Mouse (Mus musculus) right cerebral cortex, adult 18-20 months (tissue): ENCODE results near the gene Poglut1.
A peak's percentile ranks its signal among the peaks of the same experiment; 100 is the strongest.
"Not testable (repeated sequence)": the region's sequence is repeated elsewhere in the genome, so short reads cannot be mapped to it uniquely, and the experiment has no call there.

Source experiments
- DNase-seq: peaks from one replicate; pipeline ENCODE4 v3.0.0; 2022; ENCODE audit warnings: mixed read lengths

Poglut1 gene

GRCm38 (mm10) chr16:38536544-38537146 lies 13.4 kb downstream of the Poglut1 start:
- peak; percentile 79 for DNase-seq

DNA sequence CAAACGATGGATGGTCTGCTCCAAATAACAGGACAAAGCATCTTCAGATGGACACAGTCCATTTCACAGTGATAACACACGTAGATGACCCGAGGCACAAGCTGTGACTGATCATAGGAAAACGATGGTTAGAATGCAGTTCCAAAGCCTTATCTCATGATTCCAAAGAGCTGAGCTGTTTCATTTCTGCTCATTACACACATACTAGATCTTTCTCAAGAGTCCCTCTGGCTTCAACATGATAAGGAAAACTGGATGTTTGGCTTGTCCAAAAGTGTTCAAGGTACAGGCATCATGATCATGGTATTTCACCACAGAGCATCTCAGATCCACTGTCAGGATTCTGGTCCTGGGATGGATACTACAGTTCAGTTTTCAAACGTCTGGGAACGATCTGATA lies 23.8 kb downstream of the Poglut1 start:
- no peak for DNase-seq

DNA sequence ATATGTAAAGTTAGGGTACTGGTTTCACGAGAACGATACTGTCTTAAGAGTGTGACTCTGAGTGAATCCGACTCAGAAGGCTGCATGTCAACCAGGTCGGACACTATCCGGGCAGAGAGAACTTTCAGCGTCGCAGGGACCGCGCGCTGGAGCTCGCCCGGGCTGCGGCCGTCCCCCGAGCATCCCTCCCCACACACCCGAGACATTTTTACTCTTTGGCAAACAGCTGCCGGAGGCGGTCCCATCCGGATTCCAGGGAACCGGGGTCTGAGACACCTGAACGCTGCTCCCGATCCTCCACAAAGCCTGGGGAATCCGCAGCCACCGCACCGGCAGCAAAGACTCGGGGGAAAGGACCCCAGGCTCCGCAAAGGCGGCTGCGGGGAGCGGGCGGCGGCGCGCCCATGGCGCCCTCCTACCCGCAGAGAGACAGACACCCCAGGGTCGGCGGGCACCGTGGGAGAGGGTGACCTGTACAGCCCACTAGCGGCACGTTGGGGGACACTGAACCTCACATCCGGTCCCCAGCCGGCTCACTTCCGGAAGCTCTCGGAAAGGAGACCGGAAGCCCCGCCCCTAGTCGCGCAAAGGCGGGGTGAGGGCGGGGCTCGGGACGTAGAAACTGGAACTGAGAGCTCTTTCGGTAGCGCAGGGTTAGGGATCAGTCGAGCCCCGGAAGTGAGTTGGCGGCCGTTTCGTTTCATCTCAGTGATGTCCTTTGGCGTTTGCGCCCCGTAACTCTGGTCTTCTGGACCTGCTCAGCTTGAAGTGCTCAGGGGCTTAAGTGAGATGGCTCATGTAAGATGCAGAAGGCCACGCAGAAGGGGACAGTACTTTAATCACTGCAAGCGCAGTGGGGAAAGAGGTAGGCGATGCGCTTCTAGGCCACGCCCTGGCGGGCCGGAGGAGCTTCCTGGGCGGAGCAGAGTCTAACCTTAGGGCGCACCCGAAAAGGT lies 27.7 kb downstream of the Poglut1 start, which contains the start of gene Timmdc1:
Gene Timmdc1 (minus strand): TSS at position 535 of the 956 bp plus-strand sequence.
- DNase-seq: peak; percentile 98

DNA sequence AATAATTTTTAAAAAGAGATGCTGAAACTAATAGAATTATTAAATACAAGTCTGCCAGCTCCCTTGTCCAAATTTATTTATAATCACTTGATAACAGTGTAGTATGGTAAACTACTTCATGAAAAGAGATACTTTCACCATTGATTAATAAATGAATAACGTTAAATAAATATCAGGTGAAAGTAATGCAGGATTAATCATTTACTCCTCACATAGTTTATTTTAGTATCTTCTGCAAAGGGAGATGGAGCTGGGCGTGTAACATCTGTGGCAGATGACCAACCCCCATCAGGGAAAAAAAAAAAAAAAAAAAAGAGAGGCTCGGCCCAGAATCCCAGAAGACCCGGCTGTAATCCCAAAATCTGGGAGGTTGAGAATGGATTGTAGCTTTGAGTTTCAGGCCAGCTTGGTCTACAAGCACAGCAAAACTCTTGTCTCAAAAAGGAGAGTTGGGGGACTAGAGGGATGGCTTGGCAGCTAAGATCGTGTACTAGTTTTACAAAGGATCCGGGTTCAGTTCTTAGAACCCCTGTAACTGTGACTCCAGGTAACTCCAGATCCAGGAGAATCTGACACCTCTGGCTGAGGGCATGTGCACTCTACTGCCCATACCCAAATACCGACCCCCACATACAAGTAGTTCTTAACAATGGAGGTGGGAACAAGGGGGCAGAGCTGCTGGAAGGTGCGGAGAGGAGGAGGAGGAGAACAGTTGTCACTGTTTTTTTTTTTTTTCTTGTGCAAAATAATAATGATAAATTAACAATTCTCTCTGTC lies 28.7 kb downstream of the Poglut1 start:
- DNase-seq: no peak

DNA sequence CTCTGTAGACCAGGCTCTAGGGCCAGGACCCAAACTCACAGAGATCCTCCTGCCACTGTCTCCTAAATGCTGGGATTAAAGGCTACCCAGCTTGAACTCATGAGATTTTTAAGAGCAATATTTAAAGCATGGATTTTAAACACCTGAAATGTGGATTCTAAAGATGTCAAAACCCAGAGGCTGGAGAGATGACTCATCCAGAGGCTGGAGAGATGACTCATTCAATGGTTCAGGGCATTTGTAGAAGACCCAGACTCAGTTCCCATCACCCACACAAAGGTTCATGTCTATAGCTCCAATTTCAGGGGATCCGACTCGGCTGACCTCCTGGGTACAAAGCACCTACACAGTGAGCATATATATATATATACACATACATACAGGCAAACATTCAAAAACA lies 30.9 kb downstream of the Poglut1 start:
- DNase-seq: no peak

DNA sequence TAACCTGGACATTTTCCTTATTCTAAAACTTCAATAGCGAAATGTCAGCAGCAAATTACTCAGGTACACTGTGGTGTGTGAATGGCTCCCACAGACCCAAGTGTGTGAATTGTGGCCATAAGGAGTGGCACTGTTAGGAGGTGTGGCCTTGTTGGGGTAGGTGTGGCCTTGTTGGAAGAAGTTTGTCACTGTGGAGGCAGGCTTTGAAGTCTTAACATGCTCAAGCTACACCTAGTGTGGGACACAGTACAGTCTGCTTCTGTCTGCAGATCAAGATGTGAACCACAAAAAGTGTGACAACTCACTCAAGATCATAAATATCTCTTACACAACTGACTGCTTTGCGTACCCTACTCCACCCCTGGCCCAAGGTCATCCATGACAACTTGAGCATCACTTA lies 39.2 kb downstream of the Poglut1 start:
- DNase-seq: no peak

- peak; percentile 67 for DNase-seq
Observed at GRCm38 (mm10) chr16:38506041-38506634, 43.9 kb downstream of the Poglut1 start.

DNA sequence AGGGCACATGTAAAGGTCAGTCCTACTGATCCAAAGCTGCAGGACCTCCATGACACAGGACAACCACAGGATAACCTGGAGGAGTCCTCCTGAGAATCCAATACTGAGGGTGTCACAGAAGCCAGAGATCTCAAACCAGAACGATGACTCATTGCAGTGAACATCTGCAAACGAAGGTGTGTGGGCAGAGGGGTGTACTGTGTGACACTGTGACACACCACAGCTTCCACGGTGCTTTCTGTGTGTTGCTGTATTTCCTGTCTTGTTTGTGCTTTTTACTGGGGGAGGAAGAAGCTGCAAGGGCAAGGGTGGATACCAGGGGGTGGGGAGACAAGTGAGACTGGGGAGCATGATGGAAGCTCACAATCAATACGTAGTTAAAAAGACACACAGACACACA lies 46.5 kb downstream of the Poglut1 start:
- DNase-seq: no peak

DNA sequence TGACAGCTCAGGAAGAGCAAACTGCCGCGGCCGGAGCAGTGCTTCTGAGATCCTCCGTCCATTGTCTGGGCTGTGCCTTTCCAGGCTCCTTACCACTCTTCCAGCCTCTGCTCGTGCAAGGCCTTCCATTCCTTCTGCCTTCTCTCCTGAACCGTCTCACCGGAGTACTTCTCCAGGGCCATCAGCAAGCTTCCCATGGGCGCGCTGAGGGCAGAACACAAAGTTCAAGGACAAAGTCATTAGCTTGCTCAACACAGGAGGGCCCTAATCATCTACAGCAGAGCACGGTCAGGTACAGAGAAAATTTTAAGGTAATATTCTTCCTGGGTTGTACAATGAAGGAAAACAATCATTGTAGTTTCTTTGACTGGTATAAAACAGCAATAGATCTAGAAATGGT lies 47.6 kb downstream of the Poglut1 start:
- DNase-seq: no peak

DNA sequence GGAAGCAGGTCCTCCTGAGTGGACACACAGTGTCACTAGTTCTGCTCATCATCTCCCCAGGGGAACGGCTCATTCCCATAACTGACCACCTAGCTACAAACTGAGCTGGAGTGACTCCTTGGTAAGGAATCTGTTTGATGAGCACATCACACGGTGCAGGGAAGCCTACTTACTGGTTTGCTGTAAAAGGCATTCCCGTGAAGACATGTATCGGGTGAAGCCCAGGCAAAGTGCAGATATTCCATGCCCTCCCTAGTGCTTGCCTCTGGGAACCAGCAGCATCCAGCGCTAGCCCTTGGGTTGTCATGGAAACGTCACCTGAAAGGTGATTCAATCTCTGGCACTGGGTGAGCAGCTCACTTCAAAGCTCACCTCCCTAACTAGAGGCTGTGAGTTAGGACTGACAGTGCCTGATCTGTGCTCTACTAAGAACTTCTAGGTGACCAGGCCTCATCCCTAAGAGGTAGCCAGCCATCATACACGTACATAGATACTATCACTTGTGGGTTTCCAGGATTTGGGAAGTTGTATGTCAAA lies 53.4 kb downstream of the Poglut1 start:
- DNase-seq: no peak

GRCm38 (mm10) chr16:38493890-38494289 lies 56.2 kb downstream of the Poglut1 start:
- DNase-seq: no peak

DNA sequence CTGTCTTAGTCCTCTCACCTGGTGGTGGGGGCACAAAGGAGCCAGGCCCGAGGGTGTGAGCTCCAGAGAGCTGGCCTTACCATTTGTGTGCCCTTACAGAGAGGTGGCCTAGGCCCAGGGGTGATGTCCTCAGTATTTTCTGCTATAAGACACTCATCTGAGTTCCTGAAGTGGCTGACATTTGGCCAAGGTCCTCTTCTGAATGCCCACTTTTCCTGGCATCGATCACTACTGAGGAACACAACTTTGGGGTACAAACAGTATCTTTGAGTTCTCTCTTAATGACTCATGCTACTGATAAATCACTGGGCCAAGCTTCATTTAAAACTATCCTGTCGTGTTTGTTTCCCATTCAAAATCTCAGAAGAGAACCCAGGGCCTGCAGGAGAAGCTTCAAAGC lies 57.5 kb downstream of the Poglut1 start:
- DNase-seq: no peak

DNA sequence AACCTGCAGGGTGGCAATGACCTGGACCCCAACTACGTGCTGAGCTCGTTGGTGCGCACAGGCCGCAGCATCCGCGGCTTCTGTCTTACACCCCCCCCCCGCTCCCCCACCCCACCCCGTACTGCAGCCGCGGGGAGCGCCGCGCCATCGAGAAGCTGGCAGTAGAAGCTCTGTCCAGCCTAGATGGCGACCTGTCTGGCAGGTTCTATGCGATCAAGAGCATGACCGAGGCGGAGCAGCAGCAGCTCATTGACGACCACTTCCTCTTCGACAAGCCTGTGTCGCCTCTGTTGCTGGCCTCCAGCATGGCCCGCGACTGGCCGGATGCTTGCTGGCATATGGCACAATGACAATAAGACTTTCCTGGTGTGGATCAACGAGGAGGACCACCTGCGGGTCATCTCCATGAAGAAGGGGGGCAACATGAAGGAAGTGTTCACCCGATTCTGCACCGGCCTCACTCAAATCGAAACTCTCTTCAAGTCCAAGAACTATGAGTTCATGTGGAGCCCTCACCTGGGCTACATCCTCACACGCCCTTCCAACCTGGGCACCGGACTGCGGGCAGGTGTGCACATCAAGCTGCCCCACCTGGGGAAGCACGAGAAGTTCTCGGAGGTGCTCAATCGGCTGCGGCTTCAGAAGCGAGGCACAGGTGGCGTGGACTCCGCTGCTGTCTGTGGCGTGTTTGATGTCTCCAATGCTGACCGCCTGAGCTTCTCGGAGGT lies 66.3 kb downstream of the Poglut1 start:
- DNase-seq: no peak

- no peak for DNase-seq
Observed at GRCm38 (mm10) chr16:38482780-38483562, 67.1 kb downstream of the Poglut1 start.

DNA sequence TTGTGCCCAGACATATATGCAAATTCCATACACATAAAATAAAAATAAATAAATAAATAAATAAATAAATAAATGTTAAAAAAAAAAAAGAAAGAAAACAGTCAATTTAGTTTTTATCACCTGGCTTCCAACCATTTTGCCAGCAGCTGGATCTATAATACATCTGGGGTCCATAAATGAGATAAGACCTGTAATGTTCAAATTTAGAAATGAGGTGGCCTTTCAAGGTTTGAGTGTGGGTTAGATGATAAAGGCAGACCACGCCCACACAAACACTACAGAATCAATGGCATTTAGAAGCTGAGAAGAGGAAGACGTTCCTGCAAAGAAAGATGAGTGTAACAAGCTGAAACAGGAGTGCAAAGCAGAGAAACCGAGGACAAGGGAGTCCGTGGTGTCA lies 68.7 kb downstream of the Poglut1 start:
- DNase-seq: no peak

DNA sequence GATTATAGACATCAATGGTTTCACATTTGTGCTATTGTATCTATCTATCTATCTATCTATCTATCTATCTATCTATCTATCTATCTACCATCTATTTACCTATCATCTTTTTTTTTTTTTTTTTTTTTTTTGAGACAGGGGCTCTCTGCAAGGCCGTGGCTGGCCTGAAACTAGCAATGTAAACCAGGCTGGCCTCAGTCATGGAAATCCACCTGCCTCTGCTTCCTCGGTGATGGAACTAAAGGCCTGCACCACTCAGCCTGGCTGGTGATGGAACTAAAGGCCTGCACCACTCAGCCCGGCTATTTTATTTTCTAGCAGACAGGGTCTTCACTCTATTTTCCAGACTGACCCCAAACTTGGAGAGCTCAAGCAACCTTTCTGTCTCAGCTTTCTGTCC lies 71.8 kb downstream of the Poglut1 start:
- DNase-seq: no peak

DNA sequence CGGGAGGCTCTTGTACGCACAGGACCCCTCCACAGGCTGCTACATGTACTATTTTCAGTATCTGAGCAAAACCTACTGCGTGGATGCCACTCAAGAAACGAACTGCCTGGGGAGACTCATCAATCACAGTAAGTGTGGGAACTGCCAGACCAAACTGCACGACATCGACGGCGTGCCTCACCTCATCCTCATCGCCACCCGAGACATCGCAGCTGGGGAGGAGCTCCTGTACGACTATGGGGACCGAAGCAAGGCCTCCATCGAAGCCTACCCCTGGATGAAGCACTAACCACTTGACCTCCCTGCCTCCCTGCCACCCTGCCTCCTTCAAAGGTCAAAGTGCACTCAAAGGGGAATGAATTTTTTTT lies 72.8 kb downstream of the Poglut1 start:
- not testable (repeated sequence) for DNase-seq

GRCm38 (mm10) chr16:38476312-38477240 lies 73.5 kb downstream of the Poglut1 start:
- peak; percentile 23 for DNase-seq

DNA sequence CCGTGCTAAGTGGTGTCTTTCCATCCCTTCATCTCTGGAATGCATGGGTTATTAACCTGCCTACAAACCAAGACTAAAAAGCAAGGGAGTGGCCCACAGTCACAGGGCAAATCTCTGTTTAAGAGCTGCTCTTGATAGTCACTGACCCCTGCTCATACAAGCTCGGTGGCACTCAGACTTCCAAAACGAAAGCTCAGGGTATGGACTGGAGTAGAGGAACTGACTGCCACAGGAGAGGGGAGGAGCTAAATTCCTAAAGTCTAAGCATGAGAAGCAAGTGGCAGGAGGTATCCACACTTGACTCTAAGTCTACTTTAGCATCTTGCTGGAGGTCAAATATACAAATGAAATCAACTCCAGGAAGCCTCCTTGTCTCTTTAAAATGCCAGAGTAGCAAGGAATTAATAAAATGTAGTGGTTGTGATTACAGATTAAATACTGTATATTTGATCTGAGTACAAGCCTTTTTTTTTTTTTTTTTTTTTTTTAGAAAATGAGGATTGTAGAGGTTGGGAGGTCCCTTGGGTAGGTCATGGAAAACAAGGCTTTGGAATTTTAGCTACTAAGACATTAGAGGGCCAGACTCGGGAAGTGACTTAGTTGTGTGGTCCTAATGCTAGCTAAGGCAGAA lies 74.3 kb downstream of the Poglut1 start:
- DNase-seq: no peak
